Mouse (Mus musculus) cerebellum, adult (tissue): Measurements from ENCODE around the gene Med11.
A peak's percentile ranks its signal among the peaks of the same experiment; 100 is the strongest.
"Not testable (repeated sequence)": the region's sequence is repeated elsewhere in the genome, so short reads cannot be mapped to it uniquely, and the experiment has no call there.

Experiments used
- ATAC-seq: cut with Nextera tagmentation; 2 replicates; pipeline ENCODE4 v1.9.2; 2017; ENCODE audit warnings: mild to moderate bottlenecking, moderate library complexity, mixed read lengths; ENCODE audit not compliant: insufficient number of reproducible peaks, low FRiP score, low TSS enrichment

The Med11 gene

GRCm38 (mm10) chr11:70451797-70452498, at the start of gene Med11:
Gene Med11, plus strand, starts transcription at chr11:70451919.
- ATAC-seq: peak; percentile 95

DNA sequence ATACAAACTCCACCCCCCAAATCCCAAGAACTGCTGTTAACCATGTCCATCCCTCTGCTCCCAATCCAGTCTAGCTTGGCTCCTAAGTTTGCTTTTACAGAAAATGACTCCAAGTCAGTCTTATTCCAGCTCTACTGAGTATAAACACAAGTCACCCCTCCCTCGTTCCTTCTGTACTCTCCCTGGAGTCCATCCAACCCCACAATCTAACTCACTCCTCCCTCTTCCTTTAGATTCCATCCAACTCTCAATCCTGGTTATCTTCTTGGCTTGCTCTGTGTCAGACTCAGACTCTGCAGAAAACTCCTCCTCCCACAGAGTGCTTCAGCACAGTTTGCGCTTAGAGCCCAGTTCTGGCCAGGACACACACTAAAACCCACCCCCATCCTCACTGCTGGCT, 48.1 kb upstream of the Med11 start:
- ATAC-seq: no peak

GRCm38 (mm10) chr11:70409594-70410296, 42.0 kb upstream of the Med11 start, which contains the start of gene Pelp1:
Gene Pelp1, minus strand, starts transcription at chr11:70410031.
- ATAC-seq: peak; percentile 72; the same call in 1 of the 2 replicates

DNA sequence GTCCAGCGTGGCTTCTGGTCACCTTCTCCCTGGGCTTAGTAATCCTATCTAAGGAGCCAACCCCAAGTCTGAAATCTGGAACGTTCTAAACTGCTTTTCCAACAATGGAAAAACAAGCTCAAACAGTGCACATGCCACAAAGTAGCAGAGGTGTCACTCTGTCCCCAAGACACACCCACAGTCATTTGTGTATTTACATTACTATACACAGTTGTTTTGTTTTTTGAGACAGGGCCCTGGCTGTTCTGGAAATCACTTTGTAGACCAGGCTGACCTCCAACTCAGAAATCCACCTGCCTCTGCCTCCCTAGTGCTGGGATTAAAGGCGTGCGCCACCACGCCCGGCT, 41.4 kb upstream of the Med11 start:
- ATAC-seq: no peak

GRCm38 (mm10) chr11:70412591-70412990, 39.1 kb upstream of the Med11 start:
- no peak for ATAC-seq

GRCm38 (mm10) chr11:70413961-70414360, 37.8 kb upstream of the Med11 start:
- ATAC-seq: no peak

DNA sequence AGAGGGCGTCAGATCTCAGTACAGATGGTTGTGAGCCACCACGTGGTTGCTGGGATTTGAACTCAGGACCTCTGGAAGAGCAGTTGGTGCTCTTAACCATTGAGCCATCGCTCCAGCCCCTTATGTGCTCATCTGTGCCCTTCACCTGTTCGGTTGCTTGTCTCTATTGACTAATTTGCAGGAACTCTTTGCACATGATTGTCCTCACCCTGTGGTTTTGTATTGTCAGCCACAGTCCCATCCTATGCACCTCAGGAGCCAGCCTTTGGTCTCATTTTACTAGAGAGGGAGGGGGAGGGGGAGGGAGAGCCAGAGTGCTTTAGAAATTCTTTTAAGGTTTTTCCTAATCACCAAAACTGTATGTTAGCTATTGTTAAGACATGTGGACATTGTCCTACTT, 33.5 kb upstream of the Med11 start:
- no peak for ATAC-seq

DNA sequence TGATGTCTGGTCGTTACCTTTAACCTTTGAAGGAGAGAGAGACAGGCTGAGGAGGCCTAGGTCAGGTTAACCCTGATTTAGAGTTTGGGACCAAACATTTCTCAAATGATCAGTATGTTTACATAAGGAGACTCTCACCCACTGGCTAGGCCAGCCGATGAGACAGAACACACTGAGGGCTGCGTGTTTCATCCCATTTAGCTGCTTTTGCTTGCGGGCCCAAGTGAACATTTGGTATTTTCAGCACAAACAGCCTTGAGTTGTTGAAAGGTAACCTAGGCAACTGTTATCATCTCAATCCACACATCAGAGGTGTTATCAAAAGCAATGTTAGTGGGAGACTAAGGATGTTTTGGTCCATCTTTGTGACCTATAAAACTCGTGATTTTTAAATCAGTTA, 32.2 kb upstream of the Med11 start:
- no peak for ATAC-seq

DNA sequence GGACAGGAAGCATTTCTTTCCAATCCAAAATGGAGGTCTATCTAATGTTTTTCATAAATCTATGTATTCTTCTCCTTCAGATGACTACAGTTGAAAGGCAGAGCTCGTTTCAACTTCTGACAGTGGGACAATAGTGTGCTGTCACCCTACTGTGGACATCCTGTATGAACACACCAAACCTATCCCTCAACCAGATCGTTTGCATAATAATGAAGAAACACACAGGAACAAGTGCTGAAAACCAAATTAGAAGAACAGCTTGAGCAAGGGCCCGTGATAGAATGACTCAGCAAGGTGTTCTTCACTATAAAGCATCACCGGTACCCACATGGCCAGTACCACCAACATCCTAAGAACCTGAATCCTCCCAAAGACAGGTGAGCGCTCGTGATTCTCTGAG, 25.1 kb upstream of the Med11 start:
- not testable (repeated sequence) for ATAC-seq

GRCm38 (mm10) chr11:70431574-70431973, 20.1 kb upstream of the Med11 start:
- no peak for ATAC-seq

- peak; percentile 95 for ATAC-seq
Measured at GRCm38 (mm10) chr11:70432048-70432894, 19.4 kb upstream of the Med11 start, which contains the start of gene Arrb2. Gene Arrb2, plus strand, starts transcription at chr11:70432635.

- peak; percentile 31 for ATAC-seq
Measured at GRCm38 (mm10) chr11:70432895-70433568, 18.7 kb upstream of the Med11 start.

DNA sequence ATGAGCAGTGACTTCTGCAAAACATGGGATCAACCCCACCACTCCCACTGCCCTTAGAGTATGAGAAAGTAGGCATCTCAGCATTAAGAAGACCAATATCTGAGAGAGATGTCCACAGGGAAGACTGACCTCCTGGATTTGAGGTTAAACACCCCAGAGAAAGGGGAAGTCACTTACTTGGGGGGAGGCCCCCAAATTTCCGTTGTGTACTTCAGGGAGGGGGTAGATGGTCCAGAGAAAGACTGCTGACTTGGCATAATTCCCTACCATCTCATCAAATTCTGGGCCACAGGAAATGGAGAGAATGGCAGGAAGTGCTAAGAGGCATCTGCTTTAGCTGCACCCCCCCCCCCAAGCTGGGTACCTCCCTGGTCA, 18.2 kb upstream of the Med11 start:
- no peak for ATAC-seq

GRCm38 (mm10) chr11:70433951-70434350, 17.8 kb upstream of the Med11 start:
- no peak for ATAC-seq

- ATAC-seq: no peak
Measured at GRCm38 (mm10) chr11:70435476-70435875, 16.2 kb upstream of the Med11 start.

- ATAC-seq: no peak
Measured at GRCm38 (mm10) chr11:70437426-70437825, 14.3 kb upstream of the Med11 start.

DNA sequence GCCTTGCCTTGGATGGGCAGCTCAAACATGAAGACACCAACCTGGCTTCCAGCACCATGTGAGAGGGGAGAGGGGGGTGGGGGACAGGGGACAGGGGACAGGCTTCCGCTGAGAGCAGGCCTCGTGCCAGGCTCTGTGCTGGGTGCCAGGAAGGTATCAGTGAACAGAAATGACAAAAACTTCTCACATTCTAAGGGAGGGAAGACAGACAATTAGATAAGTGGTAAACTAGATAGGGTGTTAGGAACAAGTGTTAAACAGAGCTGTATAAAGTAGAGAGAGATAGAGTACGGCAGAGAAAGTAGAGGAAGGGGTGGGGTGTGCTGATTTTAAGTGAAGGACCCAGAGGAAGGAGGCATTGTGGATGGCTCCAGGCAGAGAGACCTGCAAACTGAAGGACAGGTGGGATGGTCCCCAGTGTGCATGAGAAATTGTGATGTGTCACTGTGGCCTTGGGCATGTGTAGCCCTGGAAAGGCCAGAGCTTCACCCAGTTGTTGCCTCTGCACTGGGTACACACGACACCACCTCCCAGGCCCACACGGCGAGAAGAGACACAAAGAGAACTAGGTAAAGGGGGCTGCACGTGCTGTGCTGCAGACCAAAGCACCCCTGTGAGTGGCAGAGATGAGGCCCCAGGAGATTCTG, 12.9 kb upstream of the Med11 start:
- ATAC-seq: no peak

DNA sequence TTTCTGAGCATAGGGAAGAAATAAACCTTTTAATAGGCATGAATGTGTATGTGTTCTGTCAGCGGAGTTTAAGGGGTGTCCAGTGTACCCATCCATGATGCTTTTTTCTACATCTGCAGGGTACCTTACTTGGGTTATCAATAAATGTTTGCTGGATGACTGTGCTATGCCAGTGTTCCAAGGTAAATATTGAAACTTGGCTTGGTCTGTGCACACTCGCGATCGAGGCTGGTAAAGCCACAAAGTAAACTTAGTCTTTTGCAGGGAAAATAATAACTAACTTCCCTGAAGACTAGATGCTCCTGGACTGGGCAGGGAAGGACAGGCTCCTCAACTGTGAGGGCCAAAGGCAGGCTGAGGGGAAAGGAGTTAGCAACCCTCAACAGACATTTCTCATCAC, 11.1 kb upstream of the Med11 start:
- no peak for ATAC-seq

DNA sequence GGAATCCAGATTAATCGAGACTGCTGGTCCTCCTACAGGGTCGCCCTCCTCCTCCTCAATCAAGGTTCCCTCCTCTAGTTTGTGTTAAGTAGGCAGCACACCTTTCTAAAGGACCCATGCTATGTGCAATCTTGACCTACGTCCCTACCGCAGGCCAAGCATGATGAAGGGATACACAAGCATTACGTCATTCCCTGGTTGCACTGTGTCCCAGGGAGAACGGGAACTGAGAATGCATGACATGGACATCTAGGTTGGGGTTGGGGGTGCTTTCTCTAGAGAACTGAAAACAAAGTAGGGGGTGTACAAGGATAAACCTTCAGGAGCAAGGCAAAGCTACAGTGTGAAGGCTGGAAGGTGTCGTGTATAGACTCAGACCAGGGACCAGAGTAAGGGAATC, 9.8 kb upstream of the Med11 start:
- ATAC-seq: no peak

- no peak for ATAC-seq
Measured at GRCm38 (mm10) chr11:70443964-70444363, 7.8 kb upstream of the Med11 start.
